Mouse (Mus musculus) layer of hippocampus, postnatal 14 days (tissue): Measurements from ENCODE around the gene Snx18. TPM values are rescaled to one million over a fixed set of nuclear protein-coding genes. Genes with fewer than 3 reads are reported as not detected.
A peak's percentile ranks its signal among the peaks of the same experiment; 100 is the strongest.

Experiments
- DNase-seq, 2 experiments: peaks; one replicate each; pipeline ENCODE4 v3.0.0; 2021 to 2022; ENCODE audit warnings: low spot score in 2 of 2, mixed read lengths in 1 of 2
- total RNA-seq, 2 experiments: library from RNA; stranded (reverse); gene quantifications; 2 replicates each; pipeline ENCODE4 v1.2.3; 2021

The Snx18 gene
- total RNA-seq, 2 experiments from 2014 or later, result 26.6 to 29.4 TPM

GRCm38 (mm10) chr13:113616751-113617337 lies 1.5 kb downstream of the Snx18 start:
- peak in 1 of 2 experiments; percentile 36 for DNase-seq

DNA sequence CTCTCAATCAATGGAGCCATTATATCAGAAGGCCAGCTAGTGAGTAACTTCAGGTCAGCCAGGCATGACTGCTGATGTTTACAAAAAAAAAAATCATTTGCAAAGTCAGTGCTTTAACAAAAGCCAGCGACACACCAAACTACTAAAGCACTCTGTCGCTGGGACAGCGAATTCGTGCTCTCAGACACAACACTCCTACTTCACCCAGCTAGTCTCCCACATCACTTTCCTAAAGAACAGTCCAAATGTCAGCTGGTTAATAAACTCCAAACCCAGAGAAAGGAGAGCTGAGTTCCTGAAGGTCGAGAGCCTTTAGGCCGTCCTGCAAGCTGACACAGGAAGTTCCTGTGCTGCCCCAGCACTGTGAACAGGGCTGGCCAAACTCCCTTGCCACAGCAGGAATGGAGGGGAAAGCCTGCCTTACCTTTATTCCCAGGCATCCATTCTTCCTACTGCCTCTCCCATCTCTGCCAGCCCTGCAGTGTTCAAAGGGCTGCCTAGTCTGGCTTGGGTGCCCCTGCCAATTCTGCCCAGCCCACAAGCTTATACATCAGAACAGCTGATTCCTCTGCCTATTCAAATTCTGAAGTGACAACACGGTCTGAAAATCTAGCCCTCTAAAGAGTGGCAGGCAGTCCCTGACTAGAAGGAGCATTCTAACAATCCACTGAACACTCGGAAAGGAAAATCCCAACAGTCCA lies 2.2 kb downstream of the Snx18 start:
- no peak for DNase-seq

GRCm38 (mm10) chr13:113615546-113615941 lies 2.8 kb downstream of the Snx18 start:
- DNase-seq, result no peak

GRCm38 (mm10) chr13:113614635-113615545 lies 3.5 kb downstream of the Snx18 start:
- DNase-seq, result peak; percentile 50 to 79

DNA sequence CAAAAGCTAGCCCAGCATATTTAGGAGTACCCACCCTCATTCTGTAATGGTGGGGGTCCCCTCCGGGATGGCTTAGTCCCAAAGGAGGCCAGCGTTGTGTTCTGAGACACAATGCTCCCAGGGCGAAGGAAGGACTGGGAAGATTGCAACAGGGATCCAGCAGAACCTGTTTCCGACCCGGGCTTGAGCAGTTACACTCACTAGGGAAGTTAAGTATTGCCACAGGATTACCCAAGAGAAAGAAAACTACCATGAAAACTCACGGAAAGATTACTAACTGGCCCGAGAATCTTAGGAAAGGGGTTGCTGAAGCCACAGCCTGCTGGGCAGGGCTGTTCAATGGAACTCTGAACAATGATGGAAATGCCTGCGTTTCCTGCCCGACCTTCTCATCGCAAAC lies 4.5 kb downstream of the Snx18 start:
- no peak for DNase-seq

- DNase-seq, result no peak
These were observed 5.0 kb downstream of the Snx18 start for GRCm38 (mm10) chr13:113613341-113613740.

GRCm38 (mm10) chr13:113612141-113612950 lies 6.0 kb downstream of the Snx18 start:
- no peak for DNase-seq

DNA sequence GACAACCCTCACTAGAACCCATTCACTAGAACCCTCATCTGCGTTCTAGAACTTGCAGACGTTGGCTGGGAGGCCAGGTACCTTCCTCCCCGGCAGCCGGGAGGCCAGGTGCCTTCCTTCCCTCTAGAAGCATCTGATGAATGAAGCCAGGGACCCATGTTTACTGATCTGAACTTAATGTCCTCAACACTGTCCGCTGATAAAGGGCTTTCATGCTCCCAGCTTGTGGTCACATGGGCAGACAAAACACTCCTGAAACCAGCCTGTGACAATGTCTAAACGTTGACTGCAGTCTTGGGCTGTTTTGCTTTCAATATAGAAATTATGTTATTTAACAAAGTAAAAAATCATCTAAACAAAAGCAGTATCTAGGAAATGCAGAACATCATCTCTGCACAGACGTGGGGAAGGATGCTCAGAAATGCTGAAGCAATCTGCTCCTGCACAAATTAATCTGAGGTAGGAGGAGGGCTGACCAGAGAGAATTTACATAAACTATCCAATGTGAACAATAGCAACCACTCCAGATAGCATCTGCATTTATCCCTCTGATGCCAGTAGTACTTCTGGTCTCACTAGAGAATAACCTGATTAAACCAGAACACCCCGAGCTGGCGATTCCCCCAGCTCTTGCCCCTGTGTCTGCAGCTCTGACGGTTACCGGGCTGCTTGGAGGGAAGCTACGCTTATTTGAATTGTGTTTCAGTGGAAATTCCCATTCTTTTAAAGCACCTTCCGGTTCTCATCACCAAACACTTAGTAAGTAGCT lies 7.4 kb downstream of the Snx18 start:
- no peak for DNase-seq

GRCm38 (mm10) chr13:113609429-113609828 lies 8.9 kb downstream of the Snx18 start:
- DNase-seq, result no peak

- DNase-seq, result no peak
These were observed 10.5 kb downstream of the Snx18 start for GRCm38 (mm10) chr13:113607821-113608220.

- DNase-seq, result no peak
These were observed 11.0 kb downstream of the Snx18 start for GRCm38 (mm10) chr13:113607371-113607770.

- no peak for DNase-seq
These were observed 11.5 kb downstream of the Snx18 start for GRCm38 (mm10) chr13:113606741-113607358.

DNA sequence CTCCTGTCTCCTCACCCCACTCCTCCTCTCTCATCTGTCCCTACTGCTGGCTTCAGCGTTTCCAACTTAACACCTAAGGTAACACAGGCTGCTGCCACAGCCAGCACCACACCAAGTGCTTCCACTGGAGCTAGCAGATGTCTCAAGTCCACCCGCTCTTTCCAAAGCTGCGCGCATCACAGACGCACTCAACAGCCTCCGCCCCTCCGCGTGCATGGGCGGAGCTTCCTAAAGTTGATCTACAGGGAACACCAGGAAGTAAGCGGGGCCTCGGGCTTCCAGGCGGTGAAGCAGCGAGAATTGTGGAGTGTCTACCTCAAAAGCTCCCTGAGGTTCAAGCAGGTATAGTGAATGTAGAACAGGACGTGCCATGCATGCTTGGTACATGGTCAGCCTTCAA lies 12.2 kb downstream of the Snx18 start:
- DNase-seq, result no peak

- no peak for DNase-seq
These were observed 12.7 kb downstream of the Snx18 start for GRCm38 (mm10) chr13:113605693-113606092.

- DNase-seq, result no peak
These were observed 14.0 kb downstream of the Snx18 start for GRCm38 (mm10) chr13:113604321-113604720.

GRCm38 (mm10) chr13:113602882-113603342 lies 15.5 kb downstream of the Snx18 start:
- no peak for DNase-seq

DNA sequence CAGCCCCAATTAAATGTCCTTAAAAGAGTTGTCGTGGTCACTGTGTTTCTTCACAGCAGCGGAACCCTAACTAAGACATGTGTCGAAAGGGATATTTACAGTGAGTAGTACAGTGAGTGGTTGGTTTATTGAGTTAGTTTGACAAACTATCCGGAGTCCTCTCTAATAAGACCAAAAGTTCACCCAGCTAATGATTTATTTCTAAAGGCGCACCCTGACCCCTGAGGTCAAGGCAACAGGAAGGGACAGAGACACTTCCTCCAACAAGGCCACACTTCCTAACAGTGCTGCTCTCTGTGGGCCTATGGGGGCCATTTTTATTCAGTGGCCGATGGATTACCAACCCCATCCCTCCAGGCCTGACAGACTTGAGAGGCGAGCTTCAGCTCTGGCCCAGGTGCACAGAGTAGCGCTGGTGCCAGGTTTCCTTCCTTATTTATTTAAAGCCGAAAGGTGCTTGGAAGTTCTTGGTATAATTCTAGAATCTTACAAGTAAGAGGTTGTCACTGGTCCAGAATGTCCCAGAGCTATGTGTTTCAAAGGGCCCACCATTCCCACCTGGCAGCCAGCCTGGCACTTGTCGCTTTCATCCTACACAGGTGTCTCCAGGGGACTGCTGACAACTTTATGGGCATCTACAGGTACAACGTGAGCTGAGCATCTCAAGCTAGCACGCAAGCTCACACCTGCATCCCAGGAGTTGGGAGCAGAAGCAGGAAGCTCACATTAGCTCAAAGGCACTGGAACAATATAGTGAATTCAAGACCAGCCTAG lies 16.3 kb downstream of the Snx18 start:
- DNase-seq, result no peak

DNA sequence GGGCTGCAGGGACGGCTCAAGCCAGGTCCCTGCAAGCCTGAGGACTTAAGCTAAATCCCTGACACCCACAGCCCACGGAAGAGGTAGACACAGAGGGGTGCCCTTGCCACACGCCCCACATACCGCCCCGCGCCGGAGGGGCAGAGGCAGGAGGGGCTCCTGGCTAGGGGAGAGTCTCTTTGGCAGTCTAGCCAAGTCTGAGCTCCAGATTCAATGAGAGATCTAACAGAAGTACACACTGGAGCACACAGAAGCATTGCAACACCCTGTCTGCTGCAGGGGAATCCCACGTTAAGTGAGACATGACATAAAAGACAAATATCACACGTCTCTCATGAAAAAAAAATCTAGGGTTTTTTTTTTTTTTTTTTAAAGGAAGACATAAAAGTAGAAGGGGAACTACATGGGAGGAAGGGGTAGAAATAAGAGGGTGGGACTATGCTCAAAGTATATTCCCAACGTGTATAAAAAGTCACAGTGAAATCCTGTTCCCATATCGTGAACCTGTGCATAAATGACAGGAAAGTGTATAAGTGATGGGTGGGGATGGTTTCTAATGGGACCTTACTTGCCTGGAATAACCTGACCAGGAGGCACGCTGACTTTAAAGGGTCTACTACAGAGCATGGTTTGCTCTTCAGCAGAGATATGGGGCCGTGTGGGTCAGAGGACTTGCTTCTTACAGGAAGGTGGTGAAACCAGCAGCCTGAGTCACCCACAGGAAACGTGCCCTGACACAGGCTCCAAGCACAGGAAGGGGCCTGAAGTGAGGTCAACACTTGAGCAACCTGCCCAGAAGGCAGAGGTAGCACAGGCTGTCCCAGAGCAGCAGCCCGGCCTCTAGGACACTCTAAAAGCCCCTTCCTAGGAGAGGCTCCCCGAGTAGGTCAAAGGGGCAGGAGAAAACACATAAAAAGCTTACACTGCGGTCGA lies 17.6 kb downstream of the Snx18 start:
- DNase-seq, result no peak
